Mouse (Mus musculus): ENCODE data around the gene Uts2. TPM values are rescaled to one million over a fixed set of nuclear protein-coding genes. Genes with fewer than 3 reads are reported as not detected.

Gene Uts2
- total and polyA plus RNA-seq, 2 experiments from 2014 or later, result not detected

- DNase-seq (ENCODE audit: low spot score) (no peak), ATAC-seq (ENCODE audit: low FRiP score) (no peak)
- Histone ChIP-seq H3K27me3 (ENCODE audit: insufficient read depth, low read length) (no peaks in the 10 kb centered on the region), H3K4me1 (ENCODE audit: insufficient read depth, low read length) (no peaks in the 10 kb centered on the region), H3K4me2 (ENCODE audit: low read depth, low read length, poor library complexity, severe bottlenecking) (no peak overlapping the region), H3K9ac (replicated peaks; ENCODE audit: low read length, poor library complexity, severe bottlenecking) (no peak overlapping the region), H3K9me3 (ENCODE audit: low read length) (no peaks in the 10 kb centered on the region), H3K27ac (ENCODE audit: low read depth, low read length) (no peak overlapping the region), H3K4me3 (ENCODE audit: low read depth, low read length) (no peak overlapping the region), H3K36me3 (ENCODE audit: insufficient read depth, low read length) (no peaks in the 10 kb centered on the region)
- WGBS, result 72% methylated on average over 2 of the region's 2 CpGs
- no peak for TF ChIP-seq CTCF (IDR thresholded peaks at IDR 0.05)
Measured at GRCm38 (mm10) chr4:150963711-150964110, 33.2 kb upstream of the Uts2 start.

- Histone ChIP-seq H3K9me3 (ENCODE audit: low read length) (no peaks in the 10 kb centered on the region), H3K36me3 (ENCODE audit: insufficient read depth, low read length) (no peaks in the 10 kb centered on the region), H3K27me3 (ENCODE audit: insufficient read depth, low read length) (no peaks in the 10 kb centered on the region), H3K9ac (replicated peaks; ENCODE audit: low read length, poor library complexity, severe bottlenecking) (no peak overlapping the region), H3K4me2 (ENCODE audit: low read depth, low read length, poor library complexity, severe bottlenecking) (peak overlapping the region; percentile 41), H3K4me1 (ENCODE audit: insufficient read depth, low read length) (no peaks in the 10 kb centered on the region), H3K4me3 (ENCODE audit: low read depth, low read length) (peak overlapping the region; percentile 10; the same call in 1 of the 2 replicates), H3K27ac (ENCODE audit: low read depth, low read length) (no peak overlapping the region)
- DNase-seq (ENCODE audit: low spot score) (peak; percentile 87), ATAC-seq (ENCODE audit: low FRiP score) (0 out of 2 replicates have a peak, but pooled peaks have one; percentile 54)
- TF ChIP-seq CTCF (IDR thresholded peaks at IDR 0.05), result peak; percentile 86
- 14% methylated on average over 25 of the region's 25 CpGs for WGBS
Measured at GRCm38 (mm10) chr4:150964635-150965554, 32.0 kb upstream of the Uts2 start.

- DNase-seq (ENCODE audit: low spot score) (no peak), ATAC-seq (ENCODE audit: low FRiP score) (no peak)
- Histone ChIP-seq H3K36me3 (ENCODE audit: insufficient read depth, low read length) (no peaks in the 10 kb centered on the region), H3K9ac (replicated peaks; ENCODE audit: low read length, poor library complexity, severe bottlenecking) (no peak overlapping the region), H3K4me1 (ENCODE audit: insufficient read depth, low read length) (no peaks in the 10 kb centered on the region), H3K27me3 (ENCODE audit: insufficient read depth, low read length) (no peaks in the 10 kb centered on the region), H3K4me3 (ENCODE audit: low read depth, low read length) (no peak overlapping the region), H3K4me2 (ENCODE audit: low read depth, low read length, poor library complexity, severe bottlenecking) (no peak overlapping the region), H3K9me3 (ENCODE audit: low read length) (no peaks in the 10 kb centered on the region), H3K27ac (ENCODE audit: low read depth, low read length) (no peak overlapping the region)
- 72% methylated on average over 11 of the region's 11 CpGs for WGBS
- TF ChIP-seq CTCF (IDR thresholded peaks at IDR 0.05), result no peak; the same call in 1 of the 2 replicates
Measured at GRCm38 (mm10) chr4:150965555-150965951, 31.3 kb upstream of the Uts2 start.

GRCm38 (mm10) chr4:150966556-150966955 is 30.3 kb upstream of the Uts2 start:
- 22% methylated on average over 7 of the region's 7 CpGs for WGBS
- H3K4me1 ChIP-seq (ENCODE audit: insufficient read depth, low read length), result no peaks in the 10 kb centered on the region
- no peak overlapping the region for H3K4me2 ChIP-seq (ENCODE audit: low read depth, low read length, poor library complexity, severe bottlenecking)
- no peaks in the 10 kb centered on the region for H3K9me3 ChIP-seq (ENCODE audit: low read length)
- H3K4me3 ChIP-seq (ENCODE audit: low read depth, low read length), result no peak overlapping the region
- H3K27me3 ChIP-seq (ENCODE audit: insufficient read depth, low read length), result no peaks in the 10 kb centered on the region
- no peak overlapping the region for H3K27ac ChIP-seq (ENCODE audit: low read depth, low read length)
- ATAC-seq (ENCODE audit: low FRiP score) (no peak), DNase-seq (ENCODE audit: low spot score) (peak; percentile 67)
- peak; percentile 80 for TF ChIP-seq CTCF (IDR thresholded peaks at IDR 0.05)
- no peak overlapping the region for H3K9ac ChIP-seq (replicated peaks; ENCODE audit: low read length, poor library complexity, severe bottlenecking)
- no peaks in the 10 kb centered on the region for H3K36me3 ChIP-seq (ENCODE audit: insufficient read depth, low read length)

DNA sequence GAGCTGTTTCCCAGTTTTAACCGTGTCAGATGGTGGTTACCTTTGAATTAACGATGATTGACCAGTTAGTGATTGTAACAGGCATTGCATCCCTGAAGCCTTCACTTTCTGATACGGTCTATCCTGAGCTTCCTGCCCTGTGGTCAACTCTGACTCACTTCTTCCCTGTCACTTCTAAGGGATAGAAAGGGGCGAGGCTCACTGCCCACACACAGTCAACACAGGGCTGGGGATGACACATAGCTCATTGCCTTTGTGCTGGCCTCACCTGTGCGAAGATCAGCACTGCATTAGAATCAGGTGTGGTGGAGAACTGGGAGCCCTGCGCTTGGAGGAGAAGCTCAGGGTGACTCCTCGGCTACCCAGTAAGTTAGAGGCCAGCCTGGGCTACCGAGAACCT is 27.9 kb upstream of the Uts2 start:
- Histone ChIP-seq H3K4me1 (ENCODE audit: insufficient read depth, low read length) (no peaks in the 10 kb centered on the region), H3K4me2 (ENCODE audit: low read depth, low read length, poor library complexity, severe bottlenecking) (no peak overlapping the region), H3K9me3 (ENCODE audit: low read length) (no peaks in the 10 kb centered on the region), H3K9ac (replicated peaks; ENCODE audit: low read length, poor library complexity, severe bottlenecking) (no peak overlapping the region), H3K27ac (ENCODE audit: low read depth, low read length) (no peak overlapping the region), H3K4me3 (ENCODE audit: low read depth, low read length) (no peak overlapping the region), H3K36me3 (ENCODE audit: insufficient read depth, low read length) (no peaks in the 10 kb centered on the region), H3K27me3 (ENCODE audit: insufficient read depth, low read length) (no peaks in the 10 kb centered on the region)
- 89% methylated on average over 8 of the region's 8 CpGs for WGBS
- ATAC-seq (ENCODE audit: low FRiP score) (no peak), DNase-seq (ENCODE audit: low spot score) (no peak)
- TF ChIP-seq CTCF (IDR thresholded peaks at IDR 0.05), result no peak

- WGBS, result 83% methylated on average over 8 of the region's 8 CpGs
- no peak for TF ChIP-seq CTCF (IDR thresholded peaks at IDR 0.05)
- no peaks in the 10 kb centered on the region for H3K4me1 ChIP-seq (ENCODE audit: insufficient read depth, low read length)
- H3K36me3 ChIP-seq (ENCODE audit: insufficient read depth, low read length), result no peaks in the 10 kb centered on the region
- no peak overlapping the region for H3K9ac ChIP-seq (replicated peaks; ENCODE audit: low read length, poor library complexity, severe bottlenecking)
- H3K9me3 ChIP-seq (ENCODE audit: low read length), result no peaks in the 10 kb centered on the region
- ATAC-seq (ENCODE audit: low FRiP score), result no peak
- no peak for DNase-seq (ENCODE audit: low spot score)
- no peak overlapping the region for H3K4me2 ChIP-seq (ENCODE audit: low read depth, low read length, poor library complexity, severe bottlenecking)
- no peak overlapping the region for H3K4me3 ChIP-seq (ENCODE audit: low read depth, low read length)
- no peak overlapping the region for H3K27ac ChIP-seq (ENCODE audit: low read depth, low read length)
- H3K27me3 ChIP-seq (ENCODE audit: insufficient read depth, low read length), result no peaks in the 10 kb centered on the region
Measured at GRCm38 (mm10) chr4:150973264-150973663, 23.6 kb upstream of the Uts2 start.

Measured in midbrain, postnatal 0 days (tissue).